Comparison of ENCODE assay signal across 25 mouse cellular contexts in the genomic region with DNA sequence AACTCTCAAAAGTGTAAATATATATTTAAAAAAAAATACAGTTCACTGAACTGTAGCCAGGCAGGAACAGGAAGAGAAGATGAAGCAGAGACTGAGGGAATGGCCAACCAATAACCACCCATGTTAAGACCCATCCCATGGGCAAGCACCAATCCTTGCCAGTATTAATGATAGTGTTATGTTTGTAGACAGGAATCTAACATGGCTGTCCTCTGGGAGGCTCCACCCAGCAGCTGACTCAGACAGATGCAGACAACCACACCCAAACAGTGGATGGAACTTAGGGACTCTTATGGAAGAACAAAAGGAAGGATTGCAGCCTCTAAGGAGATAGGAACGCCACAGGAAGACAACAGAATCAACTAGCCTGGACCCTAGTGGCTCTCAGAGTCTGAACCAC.
"Had no signal": no experiment of that assay in that cellular context is flagged by ENCODE, and none has a peak within 500 bp of the region (broad histone marks: within the 10 kb centered on the region; RNA-seq: fewer than 3 reads in every experiment).

No protein-coding gene starts in this region.

- H3K4me3 ChIP-seq: heart, embryonic 13.5 days; heart, embryonic 15.5 days; hindbrain, embryonic 13.5 days; intestine, embryonic 15.5 days; layer of hippocampus, adult 2 months; left cerebral cortex, adult 2 months; limb, embryonic 10.5 days; limb, embryonic 12.5 days; liver, embryonic 13.5 days; liver, embryonic 15.5 days had no signal

- H3K9ac ChIP-seq: heart, embryonic 13.5 days; heart, embryonic 15.5 days; hindbrain, embryonic 13.5 days; intestine, embryonic 15.5 days; limb, embryonic 12.5 days; liver, embryonic 13.5 days; liver, embryonic 15.5 days had no signal

- H3K27me3 ChIP-seq: heart, embryonic 15.5 days; hindbrain, embryonic 13.5 days; intestine, embryonic 15.5 days; limb, embryonic 12.5 days; liver, embryonic 13.5 days; liver, embryonic 15.5 days had no signal

- DNase-seq: gastrocnemius, postnatal 10 days; gastrocnemius, postnatal 25 days; heart, adult 18-20 months; heart, postnatal 14 days; heart, postnatal 36 days; kidney, adult 8-10 months; kidney, postnatal 10 days; kidney, postnatal 25 days; kidney, postnatal 4 days; liver; liver, embryonic 13.5 days had no signal

- H3K27ac ChIP-seq: heart, embryonic 13.5 days; heart, embryonic 15.5 days; hindbrain, embryonic 13.5 days; intestine, embryonic 15.5 days; layer of hippocampus, adult 2 months; left cerebral cortex, adult 2 months; limb, embryonic 12.5 days; liver, embryonic 13.5 days; liver, embryonic 15.5 days had no signal

- H3K36me3 ChIP-seq: heart, embryonic 13.5 days; heart, embryonic 15.5 days; hindbrain, embryonic 13.5 days; intestine, embryonic 15.5 days; limb, embryonic 10.5 days; limb, embryonic 12.5 days; liver, embryonic 13.5 days; liver, embryonic 15.5 days had no signal

- H3K4me2 ChIP-seq: heart, embryonic 11.5 days; heart, embryonic 13.5 days; heart, embryonic 15.5 days; hindbrain, embryonic 13.5 days; intestine, embryonic 15.5 days; limb, embryonic 12.5 days; liver, embryonic 11.5 days; liver, embryonic 13.5 days; liver, embryonic 15.5 days had no signal

- H3K4me1 ChIP-seq: intestine, embryonic 15.5 days; liver, embryonic 13.5 days; liver, embryonic 15.5 days had no signal

- ATAC-seq: hindbrain, embryonic 16.5 days; inflammation-experienced regulatory T-cells, adult 6 months; intestine, embryonic 15.5 days; intestine, postnatal 0 days had no signal

- H3K9me3 ChIP-seq: heart, embryonic 13.5 days; heart, embryonic 15.5 days; hindbrain, embryonic 13.5 days; intestine, embryonic 15.5 days; limb, embryonic 10.5 days; limb, embryonic 12.5 days; liver, embryonic 13.5 days; liver, embryonic 15.5 days had no signal
